Mouse (Mus musculus): Measurements from ENCODE around the gene Vps37c. TPM values are rescaled to one million over a fixed set of nuclear protein-coding genes. Genes with fewer than 3 reads are reported as not detected.

Gene Vps37c
- total and polyA plus RNA-seq, 3 experiments = 18.6 to 24.6 (median 20.7) TPM

DNA sequence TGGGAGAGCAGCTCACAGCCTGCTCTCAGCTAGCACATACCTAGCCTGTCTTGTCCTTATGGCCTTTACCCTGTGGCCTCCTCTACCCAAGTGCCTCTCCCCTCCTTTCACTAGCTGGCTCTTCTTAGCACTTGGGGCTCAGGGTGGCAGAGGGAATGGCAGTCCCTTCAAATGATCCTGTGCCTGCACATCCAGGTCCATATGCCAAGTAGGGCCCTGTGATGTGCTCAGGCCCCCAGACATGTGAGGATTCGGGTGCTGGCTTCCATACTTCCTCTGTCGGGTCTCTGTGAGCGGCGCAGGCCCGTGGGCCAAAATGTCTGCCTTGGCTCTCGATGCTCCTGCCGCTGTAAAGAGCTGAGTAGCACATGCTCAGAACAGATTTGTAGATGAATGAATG, 47.3 kb downstream of the Vps37c start:
- 92% methylated on average over 7 of the region's 7 CpGs for WGBS
- Histone ChIP-seq H3K79me2 (replicated peaks; ENCODE audit: control insufficient read depth, insufficient read depth, low read length) (no peaks in the 10 kb centered on the region), H3K27me3 (ENCODE audit: control insufficient read depth, insufficient read depth, low read length) (no peaks in the 10 kb centered on the region), H3K9ac (ENCODE audit: low read depth, low read length) (no peak overlapping the region), H3K36me3 (ENCODE audit: control insufficient read depth, insufficient read depth, low read length) (no peaks in the 10 kb centered on the region), H3K4me3 (no peak overlapping the region), H3K4me1 (ENCODE audit: control insufficient read depth, insufficient read depth, low read length) (no peaks in the 10 kb centered on the region), H3K27ac (no peak overlapping the region)
- no peak for TF ChIP-seq EP300 (IDR thresholded peaks at IDR 0.05; ENCODE audit: insufficient read depth, low read depth, low read length)
- intact Hi-C loops (cut with DNase I) = no loop called here
- no peak for DNase-seq

DNA sequence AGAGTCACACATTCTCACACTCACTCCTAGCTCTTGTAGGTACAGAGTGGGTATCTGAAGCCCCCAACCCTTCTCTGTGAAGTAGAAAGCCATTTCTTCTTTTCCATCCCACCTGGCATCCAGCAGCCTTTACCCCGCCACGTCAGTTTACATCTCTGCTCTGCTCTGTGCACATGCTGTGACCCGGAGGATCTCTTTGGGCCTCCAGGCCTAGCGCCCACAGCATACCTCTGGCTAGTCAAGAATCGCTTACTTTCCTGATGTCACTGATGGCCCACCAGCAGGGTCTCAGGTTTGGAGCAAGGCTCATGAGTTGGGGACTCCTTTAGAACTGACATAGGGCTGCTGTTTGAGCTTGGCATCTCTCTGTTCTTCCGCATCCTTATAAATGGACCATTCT, 49.5 kb downstream of the Vps37c start:
- 97% methylated on average over 6 of the region's 6 CpGs for WGBS
- Histone ChIP-seq H3K27me3 (ENCODE audit: control insufficient read depth, insufficient read depth, low read length) (no peaks in the 10 kb centered on the region), H3K9ac (ENCODE audit: low read depth, low read length) (no peak overlapping the region), H3K36me3 (ENCODE audit: control insufficient read depth, insufficient read depth, low read length) (no peaks in the 10 kb centered on the region), H3K79me2 (replicated peaks; ENCODE audit: control insufficient read depth, insufficient read depth, low read length) (no peaks in the 10 kb centered on the region), H3K27ac (no peak overlapping the region), H3K4me3 (no peak overlapping the region), H3K4me1 (ENCODE audit: control insufficient read depth, insufficient read depth, low read length) (no peaks in the 10 kb centered on the region)
- DNase-seq = no peak
- intact Hi-C loops (cut with DNase I) = no loop called here
- TF ChIP-seq EP300 (IDR thresholded peaks at IDR 0.05; ENCODE audit: insufficient read depth, low read depth, low read length) (no peak), CTCF (IDR thresholded peaks at IDR 0.05) (no peak), POLR2A (IDR thresholded peaks at IDR 0.05; ENCODE audit: insufficient read depth, low read depth, low read length) (no peak)

DNA sequence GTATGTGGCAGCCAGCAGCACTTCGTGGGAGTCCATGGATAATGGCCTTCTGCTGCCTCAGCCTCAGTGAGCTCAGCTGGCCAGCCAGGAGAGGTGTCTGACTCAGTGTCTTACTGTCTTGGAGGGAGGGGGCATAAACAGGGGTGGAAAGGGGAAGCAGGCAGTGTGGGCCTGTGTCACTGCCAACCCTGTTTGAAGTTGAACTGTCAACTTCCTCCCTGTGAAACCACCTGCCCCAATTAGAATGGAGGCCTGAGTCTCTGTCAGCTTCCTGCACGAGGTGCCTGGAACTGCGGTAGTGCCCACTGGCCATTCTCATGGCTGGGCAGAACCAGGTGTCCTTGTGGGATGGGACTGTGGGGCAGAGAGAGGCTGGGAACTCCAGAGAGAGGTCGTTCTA, 50.3 kb downstream of the Vps37c start, which contains the start of gene Cd5:
TSS of gene Cd5 (minus strand) at position 192 of the 400 bp plus-strand sequence.
- TF ChIP-seq EP300 (IDR thresholded peaks at IDR 0.05; ENCODE audit: insufficient read depth, low read depth, low read length) (no peak), CTCF (IDR thresholded peaks at IDR 0.05) (no peak), POLR2A (IDR thresholded peaks at IDR 0.05; ENCODE audit: insufficient read depth, low read depth, low read length) (no peak)
- Histone ChIP-seq H3K79me2 (replicated peaks; ENCODE audit: control insufficient read depth, insufficient read depth, low read length) (no peaks in the 10 kb centered on the region), H3K4me1 (ENCODE audit: control insufficient read depth, insufficient read depth, low read length) (no peaks in the 10 kb centered on the region), H3K9ac (ENCODE audit: low read depth, low read length) (no peak within 1 kb of the TSS), H3K36me3 (ENCODE audit: control insufficient read depth, insufficient read depth, low read length) (no peaks in the 10 kb centered on the region), H3K4me3 (no peak within 1 kb of the TSS), H3K27ac (no peak within 1 kb of the TSS), H3K27me3 (ENCODE audit: control insufficient read depth, insufficient read depth, low read length) (no peaks in the 10 kb centered on the region)
- 73% methylated on average over 4 of the region's 4 CpGs for WGBS
- peak in 1 of 2 experiments; percentile 23 for DNase-seq
- intact Hi-C loops (cut with DNase I) = no loop called here

DNA sequence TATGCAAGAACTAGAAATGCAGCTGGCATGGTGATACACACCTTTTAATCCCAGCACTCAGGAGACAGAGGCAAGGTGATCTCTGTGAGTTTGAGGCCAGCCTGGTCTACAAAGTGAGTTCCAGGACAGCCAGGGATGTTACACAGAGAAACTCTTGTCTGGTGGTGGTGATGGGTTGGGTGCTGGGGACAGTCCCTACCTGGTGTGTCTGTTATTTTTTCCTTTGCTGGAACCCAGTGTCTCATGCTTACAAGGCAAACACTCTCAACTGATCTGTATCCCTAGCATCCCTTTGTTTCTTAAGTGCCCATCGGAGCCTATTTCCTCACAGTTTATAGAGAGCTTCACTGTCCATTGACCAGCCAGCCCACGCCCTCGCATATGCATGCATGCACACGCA, 51.4 kb downstream of the Vps37c start:
- DNase-seq = no peak
- intact Hi-C loops (cut with DNase I) = no loop called here
- Histone ChIP-seq H3K27me3 (ENCODE audit: control insufficient read depth, insufficient read depth, low read length) (no peaks in the 10 kb centered on the region), H3K27ac (no peak overlapping the region), H3K9ac (ENCODE audit: low read depth, low read length) (no peak overlapping the region), H3K4me3 (no peak overlapping the region), H3K4me1 (ENCODE audit: control insufficient read depth, insufficient read depth, low read length) (no peaks in the 10 kb centered on the region), H3K79me2 (replicated peaks; ENCODE audit: control insufficient read depth, insufficient read depth, low read length) (no peaks in the 10 kb centered on the region), H3K36me3 (ENCODE audit: control insufficient read depth, insufficient read depth, low read length) (no peaks in the 10 kb centered on the region)
- TF ChIP-seq CTCF (IDR thresholded peaks at IDR 0.05) (no peak), EP300 (IDR thresholded peaks at IDR 0.05; ENCODE audit: insufficient read depth, low read depth, low read length) (no peak), POLR2A (IDR thresholded peaks at IDR 0.05; ENCODE audit: insufficient read depth, low read depth, low read length) (no peak)
- WGBS = 93% methylated on average over 4 of the region's 4 CpGs

DNA sequence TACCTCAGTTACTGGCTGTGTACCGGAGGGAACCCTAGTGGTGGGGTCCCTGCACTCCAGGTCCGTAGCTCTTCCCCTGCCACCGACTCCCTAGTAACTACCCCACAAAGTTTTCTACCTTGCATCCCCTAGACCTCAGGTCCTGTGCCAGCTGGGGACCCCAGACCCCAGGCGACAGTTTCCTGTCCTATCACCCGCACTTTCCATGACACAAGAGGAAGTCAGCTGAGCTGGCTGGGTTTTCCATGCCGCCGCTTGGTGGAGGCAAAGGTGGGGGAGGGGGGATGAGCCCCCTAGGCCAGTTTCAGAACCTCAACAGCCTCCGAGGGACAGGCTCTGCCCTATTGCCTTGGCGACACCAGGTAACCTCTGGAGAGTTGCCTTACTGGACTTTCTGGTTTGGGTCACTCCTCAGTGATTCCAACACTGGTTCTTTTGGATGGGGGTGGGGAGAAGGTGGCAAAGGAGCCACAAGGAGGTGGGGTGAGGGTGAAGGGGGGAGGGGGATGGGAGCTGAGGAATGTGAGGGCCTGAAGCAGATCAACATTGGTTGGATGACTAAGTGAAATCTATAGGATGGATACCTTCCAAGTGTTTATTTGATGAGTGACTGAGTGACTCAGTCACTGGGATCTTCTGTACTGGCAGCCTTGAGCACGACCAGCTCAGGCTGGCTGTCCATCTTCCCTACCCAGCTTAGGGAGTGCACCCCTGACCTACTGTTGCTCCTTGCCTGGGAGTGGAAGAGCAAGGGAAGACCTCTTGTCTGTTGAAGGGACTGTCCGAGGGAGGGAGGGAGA, 52.3 kb downstream of the Vps37c start:
- Histone ChIP-seq H3K36me3 (ENCODE audit: control insufficient read depth, insufficient read depth, low read length) (no peaks in the 10 kb centered on the region), H3K4me1 (ENCODE audit: control insufficient read depth, insufficient read depth, low read length) (no peaks in the 10 kb centered on the region), H3K27ac (no peak overlapping the region), H3K4me3 (no peak overlapping the region), H3K27me3 (ENCODE audit: control insufficient read depth, insufficient read depth, low read length) (no peaks in the 10 kb centered on the region), H3K9ac (ENCODE audit: low read depth, low read length) (no peak overlapping the region), H3K79me2 (replicated peaks; ENCODE audit: control insufficient read depth, insufficient read depth, low read length) (no peaks in the 10 kb centered on the region)
- no peak for DNase-seq
- TF ChIP-seq CTCF (IDR thresholded peaks at IDR 0.05) = no peak
- no peak for TF ChIP-seq EP300 (IDR thresholded peaks at IDR 0.05; ENCODE audit: insufficient read depth, low read depth, low read length)
- TF ChIP-seq POLR2A (IDR thresholded peaks at IDR 0.05; ENCODE audit: insufficient read depth, low read depth, low read length) = no peak
- intact Hi-C loops (cut with DNase I) = no loop called here
- 34% methylated on average over 11 of the region's 11 CpGs for WGBS

DNA sequence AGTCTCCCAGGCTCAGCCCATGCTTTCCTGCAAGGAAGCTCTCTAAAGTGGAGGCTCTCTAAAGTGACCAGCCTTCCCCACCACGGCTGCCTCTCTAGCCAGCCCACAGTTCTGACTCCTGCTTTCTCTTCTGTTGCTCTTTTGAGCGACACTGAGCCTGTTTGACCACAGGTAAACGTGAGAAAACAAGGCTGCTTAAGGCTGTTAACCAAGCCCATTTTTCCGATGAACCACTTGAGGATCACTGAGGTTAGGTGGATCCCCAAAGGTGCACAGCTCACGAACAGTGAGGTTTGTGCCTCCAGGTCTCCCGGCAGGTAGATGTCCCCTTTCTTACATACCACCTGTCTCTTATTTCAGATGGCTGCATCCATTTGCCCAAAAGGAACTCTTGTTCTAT, 53.6 kb downstream of the Vps37c start:
- TF ChIP-seq EP300 (IDR thresholded peaks at IDR 0.05; ENCODE audit: insufficient read depth, low read depth, low read length) = no peak
- TF ChIP-seq POLR2A (IDR thresholded peaks at IDR 0.05; ENCODE audit: insufficient read depth, low read depth, low read length) = no peak
- TF ChIP-seq CTCF (IDR thresholded peaks at IDR 0.05) = no peak
- Histone ChIP-seq H3K4me3 (no peak overlapping the region), H3K27ac (no peak overlapping the region), H3K79me2 (replicated peaks; ENCODE audit: control insufficient read depth, insufficient read depth, low read length) (no peaks in the 10 kb centered on the region), H3K27me3 (ENCODE audit: control insufficient read depth, insufficient read depth, low read length) (no peaks in the 10 kb centered on the region), H3K36me3 (ENCODE audit: control insufficient read depth, insufficient read depth, low read length) (no peaks in the 10 kb centered on the region), H3K4me1 (ENCODE audit: control insufficient read depth, insufficient read depth, low read length) (no peaks in the 10 kb centered on the region), H3K9ac (ENCODE audit: low read depth, low read length) (no peak overlapping the region)
- intact Hi-C loops (cut with DNase I) = no loop called here
- 82% methylated on average over 6 of the region's 6 CpGs for WGBS
- DNase-seq = no peak
